Mouse (Mus musculus): Measurements from ENCODE around the gene Gm28048.
A peak's percentile ranks its signal among the peaks of the same experiment; 100 is the strongest.

The Gm28048 gene

GRCm38 (mm10) chr11:22989786-22990185 lies 7.9 kb upstream of the Gm28048 start:
- DNase-seq (ENCODE audit: low spot score): no peak

GRCm38 (mm10) chr11:22987357-22987756 lies 5.5 kb upstream of the Gm28048 start:
- peak; percentile 71 for DNase-seq (ENCODE audit: low spot score)

GRCm38 (mm10) chr11:22985510-22985909 lies 3.6 kb upstream of the Gm28048 start:
- DNase-seq (ENCODE audit: low spot score): no peak

DNA sequence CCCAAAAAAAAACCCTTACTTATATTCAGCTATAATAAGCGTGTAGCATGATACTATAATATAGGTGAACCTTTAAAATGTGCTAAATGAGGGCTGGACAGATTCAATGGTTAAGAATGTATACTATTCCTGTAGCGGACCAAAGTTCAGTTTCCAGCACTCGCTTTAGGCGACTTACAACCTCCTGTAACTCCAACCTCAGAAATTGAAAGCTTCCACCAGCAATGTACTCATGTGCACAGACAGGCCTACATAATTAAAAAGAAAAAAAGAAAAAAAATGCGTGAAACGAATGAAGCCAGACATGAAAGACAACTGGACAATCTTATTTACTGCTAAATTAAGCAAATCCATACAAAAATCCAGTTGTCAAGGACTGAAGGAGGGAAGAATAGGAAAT lies 956 bp upstream of the Gm28048 start:
- DNase-seq (ENCODE audit: low spot score): no peak

DNA sequence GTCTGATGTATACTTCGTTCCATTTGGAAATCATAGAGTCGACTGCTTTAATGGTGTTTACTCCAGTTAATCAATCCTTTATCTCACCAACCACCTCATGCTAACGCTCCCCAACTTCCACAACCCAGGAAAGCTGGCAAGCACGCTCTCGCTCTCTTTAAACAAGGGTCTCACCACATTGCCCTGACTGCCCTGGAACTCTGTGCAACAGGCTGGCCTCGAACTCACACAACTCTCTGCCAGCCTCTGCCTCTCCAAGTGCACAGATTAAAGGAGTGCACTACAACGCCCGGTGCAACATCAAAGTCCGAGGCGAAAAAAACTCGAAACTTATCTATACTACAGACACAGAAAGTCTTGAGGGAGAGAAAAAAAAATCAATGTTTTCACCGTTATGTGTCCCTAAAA lies 343 bp downstream of the Gm28048 start:
- no peak for DNase-seq (ENCODE audit: low spot score)

DNA sequence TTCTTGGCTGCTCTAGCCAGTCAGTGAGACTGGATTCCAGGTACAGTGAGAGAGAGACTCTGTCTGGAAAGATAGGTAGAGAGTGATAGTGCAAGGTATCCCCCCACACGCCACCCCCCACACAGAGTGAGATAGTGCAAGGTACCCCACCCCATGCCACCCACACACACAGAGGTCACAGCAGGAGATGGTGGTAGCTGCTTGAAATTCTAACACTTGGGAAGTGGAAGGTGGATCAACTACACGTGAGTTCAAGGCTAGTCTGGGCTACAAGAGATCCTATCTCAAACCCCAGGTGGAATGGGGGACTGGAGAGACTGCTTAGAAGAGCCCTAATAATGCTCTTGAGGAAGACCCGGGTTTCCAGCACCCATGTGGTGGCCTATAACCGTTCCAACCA lies 849 bp downstream of the Gm28048 start:
- no peak for DNase-seq (ENCODE audit: low spot score)

DNA sequence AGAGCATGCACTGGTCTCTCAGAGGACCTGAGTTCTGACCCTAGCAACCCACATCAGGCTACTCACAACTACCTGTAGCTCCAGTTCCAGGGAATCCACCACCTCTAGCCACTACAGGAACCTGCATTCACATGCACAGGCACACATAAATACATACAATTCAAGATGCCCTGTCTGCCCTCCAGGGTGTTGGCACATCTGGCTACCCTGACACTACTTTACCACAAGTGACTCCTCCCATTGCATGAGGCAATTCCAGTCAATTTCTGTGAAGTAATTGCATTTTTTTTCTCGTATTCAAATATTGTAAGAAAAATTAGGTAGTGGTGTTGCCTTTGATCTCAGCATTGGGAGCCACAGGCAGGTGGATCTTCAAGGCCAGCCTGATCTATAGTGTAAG lies 2.7 kb downstream of the Gm28048 start:
- no peak for DNase-seq (ENCODE audit: low spot score)

GRCm38 (mm10) chr11:22978711-22979110 lies 3.2 kb downstream of the Gm28048 start:
- DNase-seq (ENCODE audit: low spot score): no peak

DNA sequence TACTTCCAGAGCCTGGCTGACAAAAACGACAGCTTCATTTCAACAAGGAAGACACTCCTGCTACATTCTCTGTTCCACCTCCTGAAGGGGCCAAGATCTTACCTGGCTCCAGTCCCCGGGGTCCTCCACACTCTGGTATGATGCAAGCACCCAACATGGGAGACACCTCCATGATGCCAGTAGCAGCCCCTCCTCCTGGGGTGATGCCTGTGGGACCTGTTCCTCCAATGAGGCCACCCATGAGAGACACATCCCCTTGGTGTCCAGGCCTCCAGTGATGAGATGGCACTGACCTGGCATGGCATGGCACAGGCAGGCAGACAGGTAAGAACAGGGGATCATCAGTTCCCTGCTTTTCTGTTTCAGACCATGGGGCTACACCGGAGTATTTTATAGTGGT lies 3.7 kb downstream of the Gm28048 start:
- DNase-seq (ENCODE audit: low spot score): no peak

DNA sequence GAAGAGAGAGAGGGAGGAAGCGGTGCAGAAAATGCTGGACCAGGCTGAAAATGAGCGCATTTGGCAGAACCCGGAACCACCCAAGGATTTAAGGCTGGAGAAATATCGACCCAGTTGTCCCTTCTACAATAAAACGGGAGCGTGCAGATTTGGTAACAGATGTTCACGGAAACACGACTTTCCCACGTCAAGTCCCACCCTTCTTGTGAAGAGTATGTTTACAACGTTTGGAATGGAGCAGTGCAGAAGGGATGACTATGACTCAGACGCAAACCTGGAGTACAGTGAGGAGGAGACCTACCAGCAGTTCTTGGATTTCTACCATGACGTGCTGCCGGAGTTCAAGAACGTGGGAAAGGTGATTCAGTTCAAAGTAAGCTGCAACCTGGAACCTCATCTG lies 8.3 kb downstream of the Gm28048 start:
- no peak for DNase-seq (ENCODE audit: low spot score)

DNA sequence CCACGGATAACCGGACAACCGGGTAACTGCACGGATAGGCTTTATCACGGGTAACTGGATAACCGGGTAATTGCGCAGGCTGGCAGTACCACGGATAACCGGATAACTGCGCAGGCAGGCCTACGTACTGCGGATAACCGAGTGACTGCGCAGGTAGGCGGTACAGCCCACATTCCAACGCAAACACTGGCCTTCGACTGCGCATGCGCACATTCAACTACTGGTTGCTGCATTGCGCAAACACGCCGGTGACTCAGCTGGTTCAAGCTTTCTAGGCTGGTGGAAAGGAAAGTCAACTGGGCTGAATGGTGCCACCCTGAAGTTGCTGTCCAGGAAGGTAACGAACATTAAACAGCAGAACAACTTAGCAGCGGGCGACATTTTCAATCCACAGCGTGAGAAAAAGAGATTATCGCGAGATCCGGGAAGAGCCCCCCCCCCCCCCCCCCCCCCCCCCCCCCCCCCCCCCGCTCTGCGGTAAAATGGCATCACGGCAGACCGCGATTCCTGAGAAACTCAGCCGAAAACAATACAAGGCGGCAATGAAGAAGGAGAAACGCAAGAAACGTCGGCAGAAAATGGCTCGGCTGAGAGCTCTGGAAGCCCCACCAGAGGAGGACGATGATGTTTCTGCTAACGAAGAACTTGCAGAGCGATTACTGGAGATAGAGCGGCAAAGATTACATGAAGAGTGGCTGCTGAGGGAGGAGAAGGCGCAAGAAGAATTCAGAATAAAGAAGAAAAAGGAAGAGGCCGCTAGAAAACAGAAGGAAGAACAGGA lies 9.0 kb downstream of the Gm28048 start:
- peak; percentile 77 for DNase-seq (ENCODE audit: low spot score)

- no peak for DNase-seq (ENCODE audit: low spot score)
Measured at GRCm38 (mm10) chr11:22971835-22972709, 9.8 kb downstream of the Gm28048 start, which contains the start of gene Zrsr1. Gene Zrsr1, plus strand, starts transcription at chr11:22972005.

- no peak for DNase-seq (ENCODE audit: low spot score)
Measured at GRCm38 (mm10) chr11:22970546-22970945, 11.3 kb downstream of the Gm28048 start.

DNA sequence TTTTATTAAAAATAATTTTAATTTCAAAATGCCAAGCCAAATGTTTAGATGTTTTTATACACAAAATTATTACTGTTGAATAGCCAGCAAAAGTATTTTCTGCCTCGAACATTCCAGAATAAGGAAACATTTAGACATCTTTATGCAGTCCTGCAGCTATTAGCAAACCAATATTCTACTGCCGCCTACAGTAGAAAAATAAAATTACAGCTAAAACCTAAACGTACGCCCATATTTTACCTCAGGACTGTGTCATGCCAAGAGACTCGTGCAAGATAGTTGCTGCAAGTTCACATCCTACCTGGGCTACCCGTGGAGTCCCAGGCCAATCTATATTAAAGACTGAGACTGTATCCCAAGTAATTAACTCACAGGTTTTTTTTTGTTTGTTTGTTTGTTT lies 12.4 kb downstream of the Gm28048 start:
- DNase-seq (ENCODE audit: low spot score): peak; percentile 50

- no peak for DNase-seq (ENCODE audit: low spot score)
Measured at GRCm38 (mm10) chr11:22965503-22965902, 16.4 kb downstream of the Gm28048 start.

DNA sequence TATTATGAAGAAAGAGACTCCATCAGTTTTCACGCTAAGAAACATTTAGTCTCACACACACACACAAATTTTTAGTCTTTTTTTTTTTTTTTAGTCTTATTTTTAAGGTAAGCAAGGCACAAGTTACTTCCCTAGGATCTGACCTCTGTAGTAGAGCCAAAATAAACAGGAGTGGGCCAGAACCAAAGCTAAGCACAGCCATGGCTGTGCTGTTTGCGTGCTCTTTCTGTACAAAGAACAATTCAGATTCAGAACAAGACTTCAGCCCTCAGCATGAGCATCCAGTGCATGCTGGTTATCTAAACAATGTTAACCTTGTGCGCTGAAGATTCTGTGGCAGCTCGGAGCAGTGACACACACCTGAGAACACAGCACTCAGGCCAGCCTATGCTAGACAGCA lies 17.5 kb downstream of the Gm28048 start:
- DNase-seq (ENCODE audit: low spot score): no peak

DNA sequence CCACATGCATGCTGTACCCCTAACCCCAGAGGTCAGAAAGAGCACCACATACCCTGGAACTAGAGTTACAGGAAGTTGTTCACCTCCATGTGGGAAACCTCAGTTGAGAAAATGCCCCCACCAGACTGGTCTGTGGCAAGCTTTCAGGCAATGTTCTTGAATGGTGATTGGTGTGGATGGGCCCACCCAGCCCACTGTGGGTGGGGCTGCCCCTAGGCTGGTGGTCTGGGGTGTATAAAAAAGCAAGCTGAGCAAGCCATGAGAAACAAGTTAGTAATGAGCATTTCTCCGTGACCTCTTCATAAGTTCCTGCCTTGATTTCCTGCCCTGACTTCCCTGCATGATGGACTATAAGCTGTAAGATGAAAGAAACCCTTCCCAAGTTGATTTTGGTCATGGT lies 19.8 kb downstream of the Gm28048 start:
- DNase-seq (ENCODE audit: low spot score): no peak

- DNase-seq (ENCODE audit: low spot score): no peak
Measured at GRCm38 (mm10) chr11:22957791-22958374, 24.0 kb downstream of the Gm28048 start.

DNA sequence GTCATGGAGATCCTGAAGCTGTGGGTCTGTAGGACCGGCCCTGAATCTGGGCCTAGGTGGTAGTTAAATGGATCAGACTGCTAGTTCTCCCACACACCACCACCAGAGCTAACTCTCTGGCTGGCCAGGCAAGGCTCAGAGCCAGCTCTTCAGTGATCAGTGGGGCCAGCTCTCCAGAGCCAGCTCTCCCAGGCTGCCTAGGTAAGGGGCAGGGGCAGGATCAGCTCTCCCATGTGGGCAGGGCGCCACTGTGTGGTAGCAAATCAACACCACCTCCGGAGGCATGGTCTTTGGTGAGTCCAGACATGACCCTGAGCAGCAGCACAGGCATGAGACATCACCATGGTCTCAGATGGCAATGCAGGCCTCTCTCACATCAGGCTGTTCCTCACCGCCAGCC lies 25.1 kb downstream of the Gm28048 start:
- DNase-seq (ENCODE audit: low spot score): no peak

GRCm38 (mm10) chr11:22956346-22956745 lies 25.5 kb downstream of the Gm28048 start:
- no peak for DNase-seq (ENCODE audit: low spot score)

DNA sequence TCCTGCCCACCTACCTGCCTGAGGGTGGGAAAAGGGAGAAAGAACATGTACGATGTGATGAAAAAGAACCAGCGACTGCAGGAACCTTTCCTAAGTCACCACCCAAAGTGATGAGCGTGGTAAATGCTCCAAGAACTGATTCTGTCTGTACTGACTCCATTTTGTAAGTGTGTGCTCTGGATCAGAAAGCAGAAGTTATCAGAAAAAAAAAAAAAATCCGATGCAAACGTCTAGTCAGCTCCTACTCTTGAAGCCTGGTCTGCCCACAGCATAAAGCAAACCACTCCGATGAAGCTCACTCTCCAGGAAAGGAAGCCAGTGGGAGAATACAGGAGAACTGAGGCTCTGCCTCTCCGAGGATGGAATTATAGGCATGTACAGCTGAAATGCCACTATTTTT lies 29.2 kb downstream of the Gm28048 start:
- no peak for DNase-seq (ENCODE audit: low spot score)

GRCm38 (mm10) chr11:22950131-22950530 lies 31.8 kb downstream of the Gm28048 start:
- no peak for DNase-seq (ENCODE audit: low spot score)

- no peak for DNase-seq (ENCODE audit: low spot score)
Measured at GRCm38 (mm10) chr11:22949101-22949500, 32.8 kb downstream of the Gm28048 start.

Data from layer of hippocampus, adult 9-10 months (tissue).